Mouse (Mus musculus): Measurements from ENCODE around the gene Smad9. TPM values are rescaled to one million over a fixed set of nuclear protein-coding genes. Genes with fewer than 3 reads are reported as not detected.

Gene Smad9
- polyA plus RNA-seq, 1 experiment from 2014 or later, result 0.17 TPM

GRCm38 (mm10) chr3:54791822-54792677 is 36.7 kb downstream of the Smad9 start:
- no peak overlapping the region for H3K27ac ChIP-seq (ENCODE audit: low read depth, low read length)
- no peaks in the 10 kb centered on the region for H3K36me3 ChIP-seq (ENCODE audit: control insufficient read depth, insufficient read depth, low read length)
- ATAC-seq (no peak), DNase-seq (ENCODE audit: low spot score) (no peak)
- H3K9me3 ChIP-seq (replicated peaks; ENCODE audit: control insufficient read depth, low read length), result peaks cover 4% of the 10 kb centered on the region; the same call in 1 of the 2 replicates
- no peaks in the 10 kb centered on the region for H3K27me3 ChIP-seq (replicated peaks; ENCODE audit: control insufficient read depth, insufficient read depth, low read length)
- no peak overlapping the region for H3K9ac ChIP-seq (ENCODE audit: low read length)
- no peak overlapping the region for H3K4me3 ChIP-seq (ENCODE audit: low read depth, low read length)
- no peaks in the 10 kb centered on the region for H3K4me1 ChIP-seq (ENCODE audit: control insufficient read depth, insufficient read depth, low read length)
- no peak overlapping the region for H3K4me2 ChIP-seq (ENCODE audit: low read length)
- WGBS, result 80% methylated on average over 10 of the region's 10 CpGs

- H3K4me2 ChIP-seq (ENCODE audit: low read length), result no peak overlapping the region
- no peaks in the 10 kb centered on the region for H3K4me1 ChIP-seq (ENCODE audit: control insufficient read depth, insufficient read depth, low read length)
- WGBS, result 83% methylated on average over 6 of the region's 6 CpGs
- no peaks in the 10 kb centered on the region for H3K36me3 ChIP-seq (ENCODE audit: control insufficient read depth, insufficient read depth, low read length)
- H3K9me3 ChIP-seq (replicated peaks; ENCODE audit: control insufficient read depth, low read length), result peaks cover 4% of the 10 kb centered on the region; the same call in 1 of the 2 replicates
- no peak overlapping the region for H3K27ac ChIP-seq (ENCODE audit: low read depth, low read length)
- H3K9ac ChIP-seq (ENCODE audit: low read length), result no peak overlapping the region
- H3K27me3 ChIP-seq (replicated peaks; ENCODE audit: control insufficient read depth, insufficient read depth, low read length), result no peaks in the 10 kb centered on the region
- no peak overlapping the region for H3K4me3 ChIP-seq (ENCODE audit: low read depth, low read length)
- DNase-seq (ENCODE audit: low spot score) (no peak), ATAC-seq (no peak)
Measured at GRCm38 (mm10) chr3:54793762-54794161, 38.4 kb downstream of the Smad9 start.

- Histone ChIP-seq H3K27ac (ENCODE audit: low read depth, low read length) (no peak overlapping the region), H3K4me2 (ENCODE audit: low read length) (no peak overlapping the region), H3K9me3 (replicated peaks; ENCODE audit: control insufficient read depth, low read length) (peaks cover 4% of the 10 kb centered on the region; the same call in 1 of the 2 replicates), H3K36me3 (ENCODE audit: control insufficient read depth, insufficient read depth, low read length) (no peaks in the 10 kb centered on the region), H3K4me1 (ENCODE audit: control insufficient read depth, insufficient read depth, low read length) (no peaks in the 10 kb centered on the region), H3K9ac (ENCODE audit: low read length) (no peak overlapping the region), H3K27me3 (replicated peaks; ENCODE audit: control insufficient read depth, insufficient read depth, low read length) (no peaks in the 10 kb centered on the region), H3K4me3 (ENCODE audit: low read depth, low read length) (no peak overlapping the region)
- ATAC-seq (no peak), DNase-seq (ENCODE audit: low spot score) (no peak)
- WGBS, result 97% methylated on average over 5 of the region's 5 CpGs
Measured at GRCm38 (mm10) chr3:54795379-54795778, 40.0 kb downstream of the Smad9 start.

- no peak overlapping the region for H3K27ac ChIP-seq (ENCODE audit: low read depth, low read length)
- no peak overlapping the region for H3K9ac ChIP-seq (ENCODE audit: low read length)
- H3K4me3 ChIP-seq (ENCODE audit: low read depth, low read length), result no peak overlapping the region
- no peaks in the 10 kb centered on the region for H3K27me3 ChIP-seq (replicated peaks; ENCODE audit: control insufficient read depth, insufficient read depth, low read length)
- no peak overlapping the region for H3K4me2 ChIP-seq (ENCODE audit: low read length)
- DNase-seq (ENCODE audit: low spot score) (peak; percentile 17), ATAC-seq (no peak)
- no peaks in the 10 kb centered on the region for H3K36me3 ChIP-seq (ENCODE audit: control insufficient read depth, insufficient read depth, low read length)
- 96% methylated on average over 1 of the region's 1 CpGs for WGBS
- peaks cover 4% of the 10 kb centered on the region; the same call in 1 of the 2 replicates for H3K9me3 ChIP-seq (replicated peaks; ENCODE audit: control insufficient read depth, low read length)
- no peaks in the 10 kb centered on the region for H3K4me1 ChIP-seq (ENCODE audit: control insufficient read depth, insufficient read depth, low read length)
Measured at GRCm38 (mm10) chr3:54795806-54796205, 40.4 kb downstream of the Smad9 start.

GRCm38 (mm10) chr3:54797211-54797610 is 41.8 kb downstream of the Smad9 start:
- H3K4me2 ChIP-seq (ENCODE audit: low read length), result no peak overlapping the region
- WGBS, result 43% methylated on average over 16 of the region's 16 CpGs
- H3K9ac ChIP-seq (ENCODE audit: low read length), result no peak overlapping the region
- peaks cover 4% of the 10 kb centered on the region; the same call in 1 of the 2 replicates for H3K9me3 ChIP-seq (replicated peaks; ENCODE audit: control insufficient read depth, low read length)
- no peak overlapping the region for H3K27ac ChIP-seq (ENCODE audit: low read depth, low read length)
- H3K27me3 ChIP-seq (replicated peaks; ENCODE audit: control insufficient read depth, insufficient read depth, low read length), result no peaks in the 10 kb centered on the region
- H3K4me1 ChIP-seq (ENCODE audit: control insufficient read depth, insufficient read depth, low read length), result no peaks in the 10 kb centered on the region
- ATAC-seq (peak; percentile 73), DNase-seq (ENCODE audit: low spot score) (peak; percentile 59)
- no peak overlapping the region for H3K4me3 ChIP-seq (ENCODE audit: low read depth, low read length)
- H3K36me3 ChIP-seq (ENCODE audit: control insufficient read depth, insufficient read depth, low read length), result no peaks in the 10 kb centered on the region

- Histone ChIP-seq H3K36me3 (ENCODE audit: control insufficient read depth, insufficient read depth, low read length) (peaks cover 28% of the 10 kb centered on the region), H3K4me2 (ENCODE audit: low read length) (no peak overlapping the region), H3K27me3 (replicated peaks; ENCODE audit: control insufficient read depth, insufficient read depth, low read length) (no peaks in the 10 kb centered on the region), H3K4me3 (ENCODE audit: low read depth, low read length) (no peak overlapping the region), H3K9me3 (replicated peaks; ENCODE audit: control insufficient read depth, low read length) (no peaks in the 10 kb centered on the region), H3K9ac (ENCODE audit: low read length) (no peak overlapping the region), H3K27ac (ENCODE audit: low read depth, low read length) (no peak overlapping the region), H3K4me1 (ENCODE audit: control insufficient read depth, insufficient read depth, low read length) (peaks cover 15% of the 10 kb centered on the region)
- DNase-seq (ENCODE audit: low spot score), result no peak
- ATAC-seq, result no peak
- WGBS, result 97% methylated on average over 8 of the region's 8 CpGs
Measured at GRCm38 (mm10) chr3:54803713-54804112, 48.3 kb downstream of the Smad9 start.

- peak; percentile 81; the same call in 1 of the 2 replicates for ATAC-seq
- no peaks in the 10 kb centered on the region for H3K27me3 ChIP-seq (replicated peaks; ENCODE audit: control insufficient read depth, insufficient read depth, low read length)
- H3K4me1 ChIP-seq (ENCODE audit: control insufficient read depth, insufficient read depth, low read length), result peaks cover 15% of the 10 kb centered on the region
- peak; percentile 55 for DNase-seq (ENCODE audit: low spot score)
- peak overlapping the region; percentile 96 for H3K9ac ChIP-seq (ENCODE audit: low read length)
- H3K4me2 ChIP-seq (ENCODE audit: low read length), result peak overlapping the region; percentile 93
- 0% methylated on average over 51 of the region's 56 CpGs for WGBS
- peak overlapping the region; percentile 80 for H3K4me3 ChIP-seq (ENCODE audit: low read depth, low read length)
- no peaks in the 10 kb centered on the region for H3K9me3 ChIP-seq (replicated peaks; ENCODE audit: control insufficient read depth, low read length)
- H3K36me3 ChIP-seq (ENCODE audit: control insufficient read depth, insufficient read depth, low read length), result peaks cover 28% of the 10 kb centered on the region
- peak overlapping the region; percentile 95 for H3K27ac ChIP-seq (ENCODE audit: low read depth, low read length)
Measured at GRCm38 (mm10) chr3:54807061-54807661, 51.8 kb downstream of the Smad9 start.

- WGBS, result under 1% methylated on average over 52 of the region's 52 CpGs
- DNase-seq (ENCODE audit: low spot score) (peak; percentile 98), ATAC-seq (peak; percentile 95)
- no peaks in the 10 kb centered on the region for H3K9me3 ChIP-seq (replicated peaks; ENCODE audit: control insufficient read depth, low read length)
- peak within 1 kb of the TSS; percentile 96 for H3K9ac ChIP-seq (ENCODE audit: low read length)
- H3K4me2 ChIP-seq (ENCODE audit: low read length), result peak within 1 kb of the TSS; percentile 93
- peak within 1 kb of the TSS; percentile 95 for H3K27ac ChIP-seq (ENCODE audit: low read depth, low read length)
- peak within 1 kb of the TSS; percentile 80 for H3K4me3 ChIP-seq (ENCODE audit: low read depth, low read length)
- no peaks in the 10 kb centered on the region for H3K27me3 ChIP-seq (replicated peaks; ENCODE audit: control insufficient read depth, insufficient read depth, low read length)
- peaks cover 24% of the 10 kb centered on the region for H3K36me3 ChIP-seq (ENCODE audit: control insufficient read depth, insufficient read depth, low read length)
- peaks cover 15% of the 10 kb centered on the region for H3K4me1 ChIP-seq (ENCODE audit: control insufficient read depth, insufficient read depth, low read length)
Measured at GRCm38 (mm10) chr3:54807666-54808217, 52.4 kb downstream of the Smad9 start, which contains the start of gene Rfxap. Gene Rfxap, minus strand, starts transcription at chr3:54807791.
